In genomic region chr17:35800905-35801304, GRCm38 (mm10) we compare ENCODE assay signal across 24 mouse cellular contexts. TPM values are rescaled to one million over a fixed set of nuclear protein-coding genes. Genes with fewer than 3 reads are reported as not detected.
DNase-seq lines count a peak whose midpoint lies in the region; ATAC-seq and TF ChIP-seq lines count a peak whose summit lies in the region.
"Had no signal": no experiment of that assay in that cellular context is flagged by ENCODE, and none has a peak within 500 bp of the region (broad histone marks: within the 10 kb centered on the region; RNA-seq: fewer than 3 reads in every experiment).

No protein-coding gene starts in this region.

- DNase-seq in liver, postnatal 0 days: no peak
- DNase-seq in liver: no peak
- DNase-seq in lung, postnatal 4 days: no peak
- peak; percentile 60 for DNase-seq in midbrain, embryonic 11.5 days (ENCODE audit: low spot score, missing footprints)
- DNase-seq: adrenal gland, adult 2 months; adrenal gland, postnatal 14 days; cerebellum, adult 11 months; cerebellum, adult 2 months; cerebellum, adult 9-11 months; cerebellum, postnatal 25 days; gastrocnemius, postnatal 10 days; gastrocnemius, postnatal 36 days; heart, adult 2 months; heart, postnatal 14 days; heart, postnatal 4 days had no signal

- 77% methylated on average over 2 of the region's 2 CpGs for WGBS in liver, postnatal 0 days (ENCODE audit: insufficient replicate concordance)
- whole genome bisulfite sequencing in lung, embryonic 16.5 days: 67% methylated on average over 2 of the region's 2 CpGs
- 74% methylated on average over 2 of the region's 2 CpGs for WGBS in midbrain, embryonic 11.5 days
- 73% methylated on average over 2 of the region's 2 CpGs for WGBS in midbrain, embryonic 16.5 days

- ATAC-seq in liver, postnatal 0 days: peak; percentile 36; the same call in 1 of the 2 replicates
- peak; percentile 68 for ATAC-seq in lung, embryonic 16.5 days (ENCODE audit: low read depth)
- no peak for ATAC-seq in midbrain, embryonic 11.5 days (ENCODE audit: low FRiP score)
- no peak for ATAC-seq in midbrain, embryonic 16.5 days
- ATAC-seq: CD4-positive, CD25-positive, alpha-beta regulatory T cell, adult 4 months; forebrain, embryonic 13.5 days; forebrain, embryonic 16.5 days had no signal

- H3K27me3 ChIP-seq in liver, postnatal 0 days (ENCODE audit: insufficient read depth, low read length): no peaks in the 10 kb centered on the region
- no peaks in the 10 kb centered on the region for H3K27me3 ChIP-seq in lung, embryonic 16.5 days (ENCODE audit: control insufficient read depth, insufficient read depth, low read depth, low read length)
- H3K27me3 ChIP-seq in midbrain, embryonic 11.5 days (ENCODE audit: control insufficient read depth, insufficient read depth, low read length): no peaks in the 10 kb centered on the region
- H3K27me3 ChIP-seq in midbrain, embryonic 16.5 days (ENCODE audit: control insufficient read depth, insufficient read depth, low read depth, low read length): no peaks in the 10 kb centered on the region
- H3K27me3 ChIP-seq: forebrain, embryonic 13.5 days; heart, embryonic 13.5 days had no signal

- no peaks in the 10 kb centered on the region for H3K9me3 ChIP-seq in liver, postnatal 0 days (ENCODE audit: low read length)
- H3K9me3 ChIP-seq in lung, embryonic 16.5 days (ENCODE audit: control insufficient read depth, low read length): 0 out of 2 replicates have a peak, but pooled peaks cover 3% of the 10 kb centered on the region
- H3K9me3 ChIP-seq in midbrain, embryonic 11.5 days (ENCODE audit: control insufficient read depth, low read length): no peaks in the 10 kb centered on the region
- H3K9me3 ChIP-seq in midbrain, embryonic 16.5 days (replicated peaks; ENCODE audit: control insufficient read depth, low read length, poor library complexity, severe bottlenecking): 0 out of 2 replicates have a peak, but pooled peaks cover 3% of the 10 kb centered on the region
- H3K9me3 ChIP-seq: heart, embryonic 10.5 days had no signal

- no peaks in the 10 kb centered on the region for H3K36me3 ChIP-seq in liver, postnatal 0 days (replicated peaks; ENCODE audit: insufficient read depth, low read length)
- no peaks in the 10 kb centered on the region for H3K36me3 ChIP-seq in lung, embryonic 16.5 days (ENCODE audit: control insufficient read depth, insufficient read depth, low read length)
- no peaks in the 10 kb centered on the region for H3K36me3 ChIP-seq in midbrain, embryonic 11.5 days (ENCODE audit: control insufficient read depth, insufficient read depth, low read length)
- no peaks in the 10 kb centered on the region for H3K36me3 ChIP-seq in midbrain, embryonic 16.5 days (ENCODE audit: control insufficient read depth, insufficient read depth, low read length)
- H3K36me3 ChIP-seq: forebrain, embryonic 10.5 days; heart, embryonic 10.5 days; heart, embryonic 13.5 days had no signal

- H3K27ac ChIP-seq in liver, postnatal 0 days (ENCODE audit: low read depth): no peak overlapping the region
- no peak overlapping the region; the same call in 1 of the 2 replicates for H3K27ac ChIP-seq in lung, embryonic 16.5 days (ENCODE audit: low read length)
- H3K27ac ChIP-seq in midbrain, embryonic 11.5 days (ENCODE audit: low read depth, low read length): no peak overlapping the region
- H3K27ac ChIP-seq in midbrain, embryonic 16.5 days (ENCODE audit: low read length): no peak overlapping the region
- H3K27ac ChIP-seq: forebrain, embryonic 10.5 days; forebrain, embryonic 13.5 days; heart, adult 2 months; heart, embryonic 10.5 days; heart, embryonic 13.5 days; hindbrain, embryonic 14.5 days had no signal

- no peak overlapping the region for H3K4me3 ChIP-seq in liver, postnatal 0 days (ENCODE audit: low read depth, low read length)
- H3K4me3 ChIP-seq in lung, embryonic 16.5 days (ENCODE audit: low read length): no peak overlapping the region
- no peak overlapping the region for H3K4me3 ChIP-seq in midbrain, embryonic 11.5 days (ENCODE audit: low read depth, low read length)
- no peak overlapping the region for H3K4me3 ChIP-seq in midbrain, embryonic 16.5 days (ENCODE audit: low read depth, low read length)
- H3K4me3 ChIP-seq: forebrain, embryonic 10.5 days; forebrain, embryonic 13.5 days; heart, adult 2 months; heart, embryonic 10.5 days; heart, embryonic 13.5 days had no signal

- H3K4me2 ChIP-seq in liver, postnatal 0 days (ENCODE audit: low read depth, low read length): no peak overlapping the region
- no peak overlapping the region for H3K4me2 ChIP-seq in lung, embryonic 16.5 days (ENCODE audit: low read depth, low read length)
- H3K4me2 ChIP-seq in midbrain, embryonic 11.5 days: no peak overlapping the region
- H3K4me2 ChIP-seq in midbrain, embryonic 16.5 days (ENCODE audit: low read length): no peak overlapping the region
- H3K4me2 ChIP-seq: forebrain, embryonic 13.5 days; heart, embryonic 13.5 days; hindbrain, embryonic 14.5 days had no signal

- H3K4me1 ChIP-seq in liver, postnatal 0 days (ENCODE audit: insufficient read depth): peaks cover 6% of the 10 kb centered on the region; the same call in 1 of the 2 replicates
- H3K4me1 ChIP-seq in lung, embryonic 16.5 days (replicated peaks; ENCODE audit: control insufficient read depth, insufficient read depth, low read length): peaks cover 10% of the 10 kb centered on the region
- H3K4me1 ChIP-seq in midbrain, embryonic 11.5 days (ENCODE audit: control insufficient read depth, insufficient read depth, low read length): no peaks in the 10 kb centered on the region
- H3K4me1 ChIP-seq in midbrain, embryonic 16.5 days (ENCODE audit: control insufficient read depth, insufficient read depth, low read length): no peaks in the 10 kb centered on the region
- H3K4me1 ChIP-seq: forebrain, embryonic 10.5 days; forebrain, embryonic 13.5 days had no signal

- no peak for TF ChIP-seq EP300 in liver, postnatal 0 days (IDR thresholded peaks at IDR 0.05; ENCODE audit: low read depth)

- H3K9ac ChIP-seq in liver, postnatal 0 days (replicated peaks): no peak overlapping the region
- no peak overlapping the region for H3K9ac ChIP-seq in lung, embryonic 16.5 days (ENCODE audit: low read length)
- no peak overlapping the region for H3K9ac ChIP-seq in midbrain, embryonic 11.5 days (ENCODE audit: low read length)
- no peak overlapping the region for H3K9ac ChIP-seq in midbrain, embryonic 16.5 days (ENCODE audit: low read depth, low read length)
- H3K9ac ChIP-seq: forebrain, embryonic 13.5 days; heart, embryonic 13.5 days; hindbrain, embryonic 14.5 days had no signal

- no peak for TF ChIP-seq CTCF in liver, postnatal 0 days (IDR thresholded peaks at IDR 0.05; ENCODE audit: low read depth)

RNA-seq across cellular contexts. Expression of gene Ier3, which starts 20.6 kb away (rescaled TPM):
- 15.4 and 18.6 TPM in 2 replicates for polyA plus RNA-seq in liver, postnatal 0 days (2015; fragmentation: Nextera tagmentation; extraction: Ambion mirVana)
- polyA plus RNA-seq in lung, embryonic 16.5 days (2015; fragmentation: Nextera tagmentation; extraction: Ambion mirVana): 21.9 and 31.7 TPM in 2 replicates
- polyA plus RNA-seq in midbrain, embryonic 11.5 days (2014; fragmentation: Nextera tagmentation; extraction: Ambion mirVana): 2.5 and 4.0 TPM in 2 replicates
- 8.9 and 10.5 TPM in 2 replicates for polyA plus RNA-seq in midbrain, embryonic 16.5 days (2015; fragmentation: Nextera tagmentation; extraction: Ambion mirVana)

RNA-seq across cellular contexts. Expression of gene Flot1, which starts 22.1 kb away (rescaled TPM):
- 25.9 and 31.3 TPM in 2 replicates for polyA plus RNA-seq in liver, postnatal 0 days (2015; fragmentation: Nextera tagmentation; extraction: Ambion mirVana)
- 57.8 and 65.1 TPM in 2 replicates for polyA plus RNA-seq in lung, embryonic 16.5 days (2015; fragmentation: Nextera tagmentation; extraction: Ambion mirVana)
- polyA plus RNA-seq in midbrain, embryonic 11.5 days (2014; fragmentation: Nextera tagmentation; extraction: Ambion mirVana): 46.9 and 47.4 TPM in 2 replicates
- 102 and 104 TPM in 2 replicates for polyA plus RNA-seq in midbrain, embryonic 16.5 days (2015; fragmentation: Nextera tagmentation; extraction: Ambion mirVana)

RNA-seq across cellular contexts. Expression of gene Tubb5, which starts 37.2 kb away (rescaled TPM):
- 198 and 213 TPM in 2 replicates for polyA plus RNA-seq in liver, postnatal 0 days (2015; fragmentation: Nextera tagmentation; extraction: Ambion mirVana)
- polyA plus RNA-seq in lung, embryonic 16.5 days (2015; fragmentation: Nextera tagmentation; extraction: Ambion mirVana): 877 and 940 TPM in 2 replicates
- polyA plus RNA-seq in midbrain, embryonic 11.5 days (2014; fragmentation: Nextera tagmentation; extraction: Ambion mirVana): 1,522 and 1,543 TPM in 2 replicates
- polyA plus RNA-seq in midbrain, embryonic 16.5 days (2015; fragmentation: Nextera tagmentation; extraction: Ambion mirVana): 1,852 and 1,913 TPM in 2 replicates

RNA-seq across cellular contexts. Expression of gene Mdc1, which starts 40.4 kb away (rescaled TPM):
- 2.5 and 3.3 TPM in 2 replicates for polyA plus RNA-seq in liver, postnatal 0 days (2015; fragmentation: Nextera tagmentation; extraction: Ambion mirVana)
- 20.6 and 22.3 TPM in 2 replicates for polyA plus RNA-seq in lung, embryonic 16.5 days (2015; fragmentation: Nextera tagmentation; extraction: Ambion mirVana)
- polyA plus RNA-seq in midbrain, embryonic 11.5 days (2014; fragmentation: Nextera tagmentation; extraction: Ambion mirVana): 19.4 and 21.5 TPM in 2 replicates
- polyA plus RNA-seq in midbrain, embryonic 16.5 days (2015; fragmentation: Nextera tagmentation; extraction: Ambion mirVana): 8.6 and 10.3 TPM in 2 replicates

Comparison
In these comparisons a context has a peak if more than half of its experiments do, and no peak if none do; other contexts are left out.
1. ATAC-seq: peak in liver, postnatal 0 days (single experiment) and lung, embryonic 16.5 days (single experiment); none in midbrain, embryonic 11.5 days (single experiment) and midbrain, embryonic 16.5 days (single experiment).